Mouse (Mus musculus): ENCODE measurements around the gene Bcr.

GRCm38 (mm10) chr10:75103502-75103901 lies 43.1 kb downstream of the Bcr start:
- TF ChIP-seq POLR2A (IDR thresholded peaks at IDR 0.05; ENCODE audit: insufficient read depth, low read depth, low read length) (no peak), CTCF (IDR thresholded peaks at IDR 0.05) (no peak)
